Mouse (Mus musculus): ENCODE results near the gene Olfr1420.

GRCm38 (mm10) chr19:11852652-11853051 lies 33.7 kb upstream of the Olfr1420 start:
- no peak for TF ChIP-seq CTCF (IDR thresholded peaks at IDR 0.05; ENCODE audit: borderline replicate concordance, control insufficient read depth, extremely low read depth, insufficient read depth, low read length, poor library complexity)
- no peak for TF ChIP-seq POLR2A (IDR thresholded peaks at IDR 0.05; ENCODE audit: control insufficient read depth, extremely low read depth, insufficient read depth, low read length, poor library complexity)

Data from thymus, adult 2 months (tissue).